Mouse (Mus musculus): Measurements from ENCODE around the gene Cntrob.

The Cntrob gene

DNA sequence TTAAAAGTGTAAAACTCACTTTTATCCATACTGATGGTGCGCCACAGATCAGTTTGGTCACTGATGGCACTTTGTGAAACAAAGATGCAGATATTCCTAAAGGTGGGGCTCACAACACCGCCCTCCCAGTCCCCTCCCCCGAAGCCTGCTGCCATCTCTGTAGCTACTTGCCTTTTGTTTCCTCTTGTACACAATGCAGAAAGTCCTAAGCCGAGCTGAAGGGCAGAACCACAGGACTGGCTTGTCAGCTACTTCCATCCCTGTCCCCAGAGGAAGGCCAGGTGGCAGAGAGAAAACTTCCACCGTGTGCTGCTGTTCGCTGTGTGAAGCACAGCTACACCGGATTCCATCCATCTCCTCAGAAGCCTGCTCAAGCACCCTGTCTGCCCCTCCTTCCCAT lies 25.3 kb downstream of the Cntrob start:
- DNase-seq (ENCODE audit: low spot score), result no peak

- DNase-seq (ENCODE audit: low spot score), result no peak
Measured at GRCm38 (mm10) chr11:69297799-69298198, 25.8 kb downstream of the Cntrob start.

GRCm38 (mm10) chr11:69295286-69295685 lies 28.3 kb downstream of the Cntrob start:
- DNase-seq (ENCODE audit: low spot score), result no peak

GRCm38 (mm10) chr11:69291111-69291510 lies 32.5 kb downstream of the Cntrob start:
- DNase-seq (ENCODE audit: low spot score), result no peak

GRCm38 (mm10) chr11:69277267-69277666 lies 46.3 kb downstream of the Cntrob start:
- no peak for DNase-seq (ENCODE audit: low spot score)

- no peak for DNase-seq (ENCODE audit: low spot score)
Measured at GRCm38 (mm10) chr11:69276081-69276480, 47.5 kb downstream of the Cntrob start.

DNA sequence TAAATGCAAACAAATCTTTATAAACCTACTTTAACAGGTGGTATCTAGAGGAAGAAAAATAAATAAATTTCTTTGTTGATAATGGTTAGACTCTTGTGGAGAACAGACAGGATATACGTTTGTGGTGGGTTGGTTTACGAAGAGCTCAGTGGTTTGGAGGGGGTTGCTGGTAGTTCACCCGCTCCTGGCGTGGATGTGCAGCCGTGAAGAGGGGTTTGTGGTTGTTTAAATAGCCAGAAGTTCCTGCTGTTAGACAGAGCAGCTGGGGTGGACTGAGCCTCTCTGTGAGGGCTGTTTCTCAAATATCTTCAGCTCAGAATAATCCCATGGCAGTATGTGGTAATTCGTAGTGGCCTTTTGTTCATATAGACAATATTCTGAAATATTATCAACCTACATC lies 47.9 kb downstream of the Cntrob start:
- DNase-seq (ENCODE audit: low spot score), result no peak

DNA sequence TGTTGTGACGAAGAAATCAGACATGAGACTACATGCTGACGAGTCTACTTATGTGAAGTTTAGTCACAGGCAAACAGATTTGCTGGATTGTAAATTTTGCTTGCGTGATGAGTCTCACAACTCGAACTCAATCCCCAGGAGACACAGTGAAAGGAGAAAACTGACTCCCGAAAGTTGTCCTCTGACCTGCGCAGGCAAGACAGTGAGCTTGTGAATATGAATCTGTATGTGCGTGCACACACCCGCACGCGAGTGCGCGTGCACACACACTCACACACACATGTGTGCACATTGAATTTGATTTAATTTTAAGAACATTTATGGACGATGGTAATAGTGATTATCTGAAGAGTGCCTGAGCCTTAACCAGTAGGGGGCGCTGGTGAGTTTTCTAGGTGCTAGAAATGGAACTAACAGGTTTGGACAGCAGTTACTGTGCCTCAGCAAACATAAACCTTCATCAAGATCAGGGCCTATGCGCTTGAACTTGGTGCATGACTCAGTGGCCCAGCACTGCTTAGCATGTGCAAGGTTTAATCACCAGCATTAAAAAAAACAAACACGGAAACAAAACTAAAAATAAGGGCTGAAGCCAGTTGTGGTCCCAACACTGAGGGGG lies 51.3 kb downstream of the Cntrob start:
- peak; percentile 72 for DNase-seq (ENCODE audit: low spot score)

DNA sequence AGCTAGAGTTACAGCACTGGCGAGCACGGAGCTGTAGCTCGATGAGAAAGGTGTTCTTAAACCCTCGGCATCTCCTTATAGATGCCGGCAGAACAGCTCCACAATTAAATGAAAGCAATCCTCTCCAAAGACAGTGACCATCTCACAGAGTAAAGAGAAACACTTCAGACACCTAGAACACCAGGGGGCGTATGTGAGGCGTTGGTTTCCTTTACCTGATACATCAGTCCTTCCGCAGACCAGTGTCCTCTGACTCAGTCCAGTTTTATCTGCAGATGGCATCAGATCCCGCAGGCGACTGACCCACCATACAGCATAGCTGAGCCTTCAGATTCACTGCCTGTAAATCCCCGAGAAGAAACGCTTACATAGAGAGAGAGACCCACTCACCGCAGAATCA lies 54.0 kb downstream of the Cntrob start:
- peak; percentile 65 for DNase-seq (ENCODE audit: low spot score)

DNA sequence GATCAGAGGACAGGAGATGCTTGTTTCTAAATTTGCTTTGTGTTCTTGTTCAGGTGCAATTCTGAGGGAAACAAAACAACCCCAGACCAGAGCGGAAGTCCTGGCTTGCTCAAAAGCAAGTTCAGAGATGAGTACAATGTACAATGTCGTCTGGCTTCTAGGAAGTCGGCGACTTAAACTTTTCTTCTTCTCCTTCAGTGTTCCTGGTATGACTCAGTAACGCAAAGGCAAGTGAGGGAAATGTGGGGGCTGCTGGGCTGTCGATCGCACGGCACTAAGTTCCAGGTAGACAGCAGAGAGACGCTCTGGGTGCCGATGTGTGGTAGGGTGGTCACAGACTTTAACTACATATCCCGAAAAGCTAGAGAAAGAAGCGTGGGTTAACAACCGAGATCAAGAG lies 55.5 kb downstream of the Cntrob start:
- no peak for DNase-seq (ENCODE audit: low spot score)

GRCm38 (mm10) chr11:69267341-69267740 lies 56.2 kb downstream of the Cntrob start:
- DNase-seq (ENCODE audit: low spot score), result no peak

DNA sequence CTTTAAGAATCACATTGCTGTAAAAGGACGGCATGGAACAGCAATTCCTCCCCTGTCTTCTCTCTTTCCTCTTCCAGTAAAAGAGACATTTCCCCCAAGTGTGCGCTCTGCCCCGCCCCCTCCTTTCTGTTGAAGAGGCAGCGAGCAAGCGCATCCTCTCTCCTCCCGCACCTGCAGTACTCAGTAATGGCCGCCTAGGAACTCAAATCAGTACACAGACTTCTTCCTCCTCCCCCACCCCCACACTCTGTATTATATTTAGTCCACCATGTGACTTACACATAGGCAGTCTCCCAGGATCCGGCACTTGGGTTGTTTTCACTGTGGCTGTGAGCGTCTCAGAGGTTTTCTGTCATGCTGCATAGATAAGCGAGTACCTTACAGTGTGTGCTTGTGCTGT lies 57.3 kb downstream of the Cntrob start:
- DNase-seq (ENCODE audit: low spot score), result peak; percentile 59

DNA sequence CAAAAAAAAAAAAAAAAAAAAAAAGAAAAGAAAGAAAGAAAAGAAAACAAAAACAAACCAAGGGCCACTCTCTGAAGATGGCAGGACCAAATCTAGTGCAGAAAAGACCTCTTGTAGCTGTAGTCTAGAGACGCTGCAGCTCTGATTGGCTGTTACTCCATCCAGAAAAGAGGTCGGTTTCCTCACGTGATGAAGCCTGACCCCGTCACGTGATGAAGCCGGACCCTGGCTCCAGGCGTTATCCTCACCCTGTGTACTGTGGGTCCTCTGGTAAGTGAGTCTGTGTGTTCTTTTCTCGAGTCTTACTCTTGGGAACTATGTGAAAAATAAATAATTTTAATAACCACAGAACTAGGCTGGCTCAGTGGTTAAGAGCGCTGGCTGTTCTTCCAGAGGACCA lies 58.2 kb downstream of the Cntrob start:
- DNase-seq (ENCODE audit: low spot score), result no peak

GRCm38 (mm10) chr11:69264276-69264675 lies 59.3 kb downstream of the Cntrob start:
- no peak for DNase-seq (ENCODE audit: low spot score)

- no peak for DNase-seq (ENCODE audit: low spot score)
Measured at GRCm38 (mm10) chr11:69260111-69260510, 63.5 kb downstream of the Cntrob start.

- no peak for DNase-seq (ENCODE audit: low spot score)
Measured at GRCm38 (mm10) chr11:69258287-69258686, 65.3 kb downstream of the Cntrob start.

DNA sequence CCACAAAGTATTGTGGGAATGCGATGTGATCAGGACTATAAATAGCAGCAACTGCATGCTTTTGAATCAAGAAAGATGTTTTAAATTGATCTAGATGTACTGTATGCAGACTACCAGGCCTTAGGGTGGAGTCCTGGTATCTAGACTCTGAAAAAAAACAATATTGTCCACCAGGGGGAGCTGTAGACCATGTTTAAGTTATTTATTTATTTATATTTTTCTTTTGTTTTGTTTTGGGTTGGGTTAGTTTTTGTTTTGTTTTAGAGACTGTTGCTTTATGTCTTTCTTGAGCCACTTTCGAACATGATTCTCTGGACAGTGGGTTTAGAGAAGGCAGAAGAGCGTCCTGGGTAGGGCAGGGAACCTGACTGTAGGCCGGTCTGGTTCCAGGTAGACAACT lies 65.8 kb downstream of the Cntrob start:
- DNase-seq (ENCODE audit: low spot score), result no peak

DNA sequence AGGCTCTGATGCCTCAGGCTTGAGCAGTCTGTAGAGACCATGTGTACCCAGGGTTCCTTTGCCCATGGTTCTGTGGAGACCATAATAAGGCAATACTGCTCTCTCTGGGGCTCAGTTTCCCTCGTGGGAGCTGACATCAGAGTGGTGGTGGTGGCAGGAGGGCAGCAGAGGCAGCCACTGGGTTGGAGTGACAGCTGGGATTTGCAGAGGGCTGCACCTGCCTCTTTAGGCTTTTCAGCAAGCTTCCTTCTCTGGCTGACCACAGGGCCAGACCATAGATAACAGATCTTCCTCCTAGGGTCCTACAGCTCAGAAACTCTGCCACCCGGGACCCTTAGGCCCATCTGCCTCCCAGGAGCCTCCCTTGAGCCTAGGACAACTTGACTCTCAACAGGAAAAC lies 66.5 kb downstream of the Cntrob start:
- no peak for DNase-seq (ENCODE audit: low spot score)

DNA sequence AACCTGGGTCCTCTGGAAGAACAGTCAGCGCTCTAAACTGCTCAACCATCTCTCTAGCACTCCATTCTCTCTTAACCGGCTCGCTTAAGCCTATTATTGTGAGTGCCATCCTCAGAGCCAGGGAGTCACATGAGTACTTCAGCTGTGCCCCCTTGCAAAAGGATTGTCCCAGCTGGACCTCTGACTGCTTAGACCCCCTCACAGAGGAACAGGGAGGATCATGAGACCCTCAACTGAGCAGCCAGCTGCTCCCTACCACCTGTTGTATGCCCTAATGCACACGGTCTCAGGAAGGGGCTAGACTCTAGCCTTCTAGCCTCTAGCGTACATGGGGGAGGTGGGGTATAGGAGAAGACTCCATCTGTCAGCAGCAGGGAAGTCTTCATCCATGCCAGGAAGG lies 68.8 kb downstream of the Cntrob start:
- DNase-seq (ENCODE audit: low spot score), result no peak

- no peak for DNase-seq (ENCODE audit: low spot score)
Measured at GRCm38 (mm10) chr11:69253131-69253530, 70.4 kb downstream of the Cntrob start.

DNA sequence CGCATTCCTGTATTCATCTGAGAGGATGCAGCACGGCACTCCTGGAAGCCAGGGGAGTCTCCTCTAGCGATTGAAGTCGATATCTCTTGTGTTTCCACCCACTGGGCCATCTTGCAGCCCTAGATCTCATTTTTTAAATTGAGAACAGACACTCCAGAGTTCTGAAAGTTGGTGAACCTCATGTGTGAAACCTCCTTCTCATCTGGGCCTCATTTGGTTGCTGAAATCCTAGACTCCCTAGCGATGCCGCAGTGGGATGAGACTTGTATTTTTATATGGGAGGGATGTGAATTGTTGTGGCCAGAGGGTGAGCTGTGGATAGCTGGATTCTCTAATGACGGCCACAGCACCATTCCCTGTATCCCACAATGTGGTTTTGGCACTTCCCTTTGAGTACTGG lies 71.6 kb downstream of the Cntrob start:
- no peak for DNase-seq (ENCODE audit: low spot score)

- DNase-seq (ENCODE audit: low spot score), result no peak
Measured at GRCm38 (mm10) chr11:69251135-69251842, 72.3 kb downstream of the Cntrob start.

DNA sequence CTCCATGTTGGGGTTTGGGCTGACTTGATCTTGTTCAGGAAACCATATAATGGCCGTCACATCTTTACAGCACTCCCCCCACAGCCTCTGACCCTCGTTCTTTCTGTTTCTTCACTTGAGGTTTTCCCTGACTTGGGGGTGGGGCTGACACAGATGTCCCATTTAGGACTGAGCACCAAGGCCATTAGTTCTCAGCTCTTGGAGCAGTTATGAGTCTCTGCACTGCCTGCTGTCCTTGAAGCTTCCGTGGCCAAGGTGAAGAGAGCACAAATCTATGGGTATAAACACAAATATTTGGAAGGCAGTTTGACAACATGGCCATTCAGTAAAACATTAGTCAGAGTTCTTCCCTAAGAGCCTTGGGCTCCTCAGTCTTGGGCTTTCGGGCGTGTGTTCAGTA lies 73.5 kb downstream of the Cntrob start:
- no peak for DNase-seq (ENCODE audit: low spot score)

Data from layer of hippocampus, adult 9-10 months (tissue).